Comparison of ENCODE assay signal across 28 mouse cellular contexts in the genomic region with DNA sequence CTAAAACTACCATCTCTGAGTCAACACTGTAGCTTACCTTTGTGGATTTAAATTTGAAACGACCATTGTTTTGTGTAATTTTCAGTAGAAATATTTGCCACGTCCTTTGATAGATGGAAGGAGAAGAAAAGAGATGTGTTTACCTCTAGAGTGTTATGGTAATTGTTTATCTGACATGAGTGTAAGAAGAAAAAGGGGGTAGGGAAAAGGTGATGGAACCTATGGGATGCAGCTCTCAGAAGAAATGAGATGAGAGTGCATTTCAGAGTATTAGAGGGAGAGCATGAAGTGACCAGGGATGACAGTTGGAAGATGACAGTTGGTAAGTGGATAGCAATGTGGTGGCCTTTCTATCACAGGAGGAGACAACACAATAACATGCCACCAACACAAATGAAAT. TPM values are rescaled to one million over a fixed set of nuclear protein-coding genes. Genes with fewer than 3 reads are reported as not detected.
DNase-seq lines count a peak whose midpoint lies in the region; ATAC-seq and TF ChIP-seq lines count a peak whose summit lies in the region.
"Had no signal": no experiment of that assay in that cellular context is flagged by ENCODE, and none has a peak within 500 bp of the region (broad histone marks: within the 10 kb centered on the region; RNA-seq: fewer than 3 reads in every experiment).

Gene Epyc (plus strand): TSS at position 301 of the 400 bp plus-strand sequence.

- no peak within 1 kb of the TSS for H3K4me3 ChIP-seq in embryonic facial prominence, embryonic 14.5 days (ENCODE audit: low read depth, low read length)
- no peak within 1 kb of the TSS for H3K4me3 ChIP-seq in embryonic facial prominence, embryonic 10.5 days
- no peak within 1 kb of the TSS for H3K4me3 ChIP-seq in limb, embryonic 13.5 days
- no peak within 1 kb of the TSS for H3K4me3 ChIP-seq in limb, embryonic 10.5 days
- H3K4me3 ChIP-seq in testis, adult 2 months (ENCODE audit: control insufficient read depth, low read depth, low read length): peak within 1 kb of the TSS; percentile 45; the same call in 1 of the 2 replicates
- H3K4me3 ChIP-seq in limb, embryonic 15.5 days: no peak within 1 kb of the TSS
- H3K4me3 ChIP-seq: embryonic facial prominence, embryonic 13.5 days; erythroblast, embryonic 14.5 days; forebrain, embryonic 10.5 days; forebrain, embryonic 12.5 days had no signal

- no peaks in the 10 kb centered on the region for H3K4me1 ChIP-seq in embryonic facial prominence, embryonic 14.5 days (ENCODE audit: control insufficient read depth, insufficient read depth, low read length)
- no peaks in the 10 kb centered on the region for H3K4me1 ChIP-seq in embryonic facial prominence, embryonic 10.5 days
- H3K4me1 ChIP-seq in limb, embryonic 13.5 days: no peaks in the 10 kb centered on the region
- no peaks in the 10 kb centered on the region for H3K4me1 ChIP-seq in limb, embryonic 10.5 days
- H3K4me1 ChIP-seq in testis, adult 2 months (ENCODE audit: control insufficient read depth, insufficient read depth, low read length): no peaks in the 10 kb centered on the region
- no peaks in the 10 kb centered on the region for H3K4me1 ChIP-seq in limb, embryonic 15.5 days
- H3K4me1 ChIP-seq: embryonic facial prominence, embryonic 13.5 days; forebrain, embryonic 10.5 days; forebrain, embryonic 12.5 days had no signal

- no peak for TF ChIP-seq POLR2A in testis, adult 2 months (IDR thresholded peaks at IDR 0.05; ENCODE audit: control insufficient read depth, low read depth, low read length)

- H3K9me3 ChIP-seq in embryonic facial prominence, embryonic 14.5 days (ENCODE audit: control insufficient read depth, low read length): no peaks in the 10 kb centered on the region
- H3K9me3 ChIP-seq in embryonic facial prominence, embryonic 10.5 days: no peaks in the 10 kb centered on the region
- no peaks in the 10 kb centered on the region for H3K9me3 ChIP-seq in limb, embryonic 13.5 days
- no peaks in the 10 kb centered on the region for H3K9me3 ChIP-seq in limb, embryonic 10.5 days (replicated peaks)
- no peaks in the 10 kb centered on the region for H3K9me3 ChIP-seq in limb, embryonic 15.5 days
- H3K9me3 ChIP-seq: embryonic facial prominence, embryonic 13.5 days; forebrain, embryonic 10.5 days; forebrain, embryonic 12.5 days had no signal

- no peak within 1 kb of the TSS for H3K9ac ChIP-seq in embryonic facial prominence, embryonic 14.5 days (ENCODE audit: low read depth, low read length)
- no peak within 1 kb of the TSS for H3K9ac ChIP-seq in limb, embryonic 13.5 days
- no peak within 1 kb of the TSS for H3K9ac ChIP-seq in limb, embryonic 15.5 days
- H3K9ac ChIP-seq: embryonic facial prominence, embryonic 13.5 days; forebrain, embryonic 12.5 days had no signal

- H3K36me3 ChIP-seq in embryonic facial prominence, embryonic 14.5 days (ENCODE audit: control insufficient read depth, insufficient read depth, low read length): no peaks in the 10 kb centered on the region
- H3K36me3 ChIP-seq in embryonic facial prominence, embryonic 10.5 days (replicated peaks): no peaks in the 10 kb centered on the region
- H3K36me3 ChIP-seq in limb, embryonic 13.5 days: no peaks in the 10 kb centered on the region
- no peaks in the 10 kb centered on the region for H3K36me3 ChIP-seq in limb, embryonic 10.5 days
- H3K36me3 ChIP-seq in testis, adult 2 months (ENCODE audit: control insufficient read depth, insufficient read depth, low read length): no peaks in the 10 kb centered on the region
- H3K36me3 ChIP-seq in limb, embryonic 15.5 days: no peaks in the 10 kb centered on the region
- H3K36me3 ChIP-seq: embryonic facial prominence, embryonic 13.5 days; forebrain, embryonic 10.5 days; forebrain, embryonic 12.5 days; G1E had no signal

- no peak for ATAC-seq in embryonic facial prominence, embryonic 14.5 days (ENCODE audit: low read depth)
- no peak for ATAC-seq in limb, embryonic 13.5 days (ENCODE audit: low FRiP score, low read depth)
- no peak for ATAC-seq in limb, embryonic 15.5 days (ENCODE audit: insufficient number of reproducible peaks, low FRiP score, low TSS enrichment, low read depth)
- ATAC-seq: activated CD4-positive, CD25-positive, alpha-beta regulatory T cell, adult 4 months; CD4-positive, CD25-positive, alpha-beta regulatory T cell, adult 4 months; forebrain, embryonic 14.5 days; forebrain, embryonic 16.5 days; Patski had no signal

- no peak for DNase-seq in embryonic facial prominence, embryonic 14.5 days (ENCODE audit: low spot score)
- DNase-seq in embryonic facial prominence, embryonic 10.5 days (ENCODE audit: low spot score): no peak
- DNase-seq in limb, embryonic 10.5 days (ENCODE audit: low spot score): no peak
- no peak for DNase-seq in testis, postnatal 14 days (ENCODE audit: low spot score)
- DNase-seq in right cerebral cortex, adult 2 months (ENCODE audit: low spot score in 2 of 2): no peak
- DNase-seq: adrenal gland, adult 8-10 months; adrenal gland, postnatal 14 days; adrenal gland, postnatal 36 days; B cell, adult 2 months; cerebellum, adult 11-12 months; cerebellum, adult 2 months; cerebellum, adult 9-10 months; cerebellum, postnatal 10 days; cerebellum, postnatal 25 days had no signal

- no peak for TF ChIP-seq CTCF in testis, adult 2 months (IDR thresholded peaks at IDR 0.05; ENCODE audit: control insufficient read depth, insufficient read depth, insufficient replicate concordance, low read depth, low read length)

- 87% methylated on average over 2 of the region's 2 CpGs for WGBS in embryonic facial prominence, embryonic 14.5 days
- 91% methylated on average over 2 of the region's 2 CpGs for WGBS in embryonic facial prominence, embryonic 10.5 days
- 80% methylated on average over 2 of the region's 2 CpGs for WGBS in limb, embryonic 13.5 days
- 91% methylated on average over 2 of the region's 2 CpGs for WGBS in limb, embryonic 10.5 days
- WGBS in limb, embryonic 15.5 days: 81% methylated on average over 2 of the region's 2 CpGs

- H3K27ac ChIP-seq in embryonic facial prominence, embryonic 14.5 days (replicated peaks; ENCODE audit: low read depth, low read length): no peak within 1 kb of the TSS
- no peak within 1 kb of the TSS for H3K27ac ChIP-seq in embryonic facial prominence, embryonic 10.5 days (replicated peaks)
- no peak within 1 kb of the TSS for H3K27ac ChIP-seq in limb, embryonic 13.5 days
- no peak within 1 kb of the TSS for H3K27ac ChIP-seq in limb, embryonic 10.5 days
- no peak within 1 kb of the TSS for H3K27ac ChIP-seq in testis, adult 2 months (ENCODE audit: control insufficient read depth, insufficient read depth, low read depth, low read length)
- no peak within 1 kb of the TSS for H3K27ac ChIP-seq in limb, embryonic 15.5 days
- H3K27ac ChIP-seq: embryonic facial prominence, embryonic 13.5 days; forebrain, embryonic 10.5 days; forebrain, embryonic 12.5 days had no signal

- H3K27me3 ChIP-seq in embryonic facial prominence, embryonic 14.5 days (replicated peaks; ENCODE audit: control insufficient read depth, insufficient read depth, low read length): no peaks in the 10 kb centered on the region
- H3K27me3 ChIP-seq in embryonic facial prominence, embryonic 10.5 days (replicated peaks; ENCODE audit: low read depth, poor library complexity, severe bottlenecking): no peaks in the 10 kb centered on the region
- no peaks in the 10 kb centered on the region for H3K27me3 ChIP-seq in limb, embryonic 13.5 days
- H3K27me3 ChIP-seq in limb, embryonic 10.5 days (ENCODE audit: low read depth, poor library complexity, severe bottlenecking): no peaks in the 10 kb centered on the region
- H3K27me3 ChIP-seq in testis, adult 2 months (ENCODE audit: control insufficient read depth, insufficient read depth, low read length): no peaks in the 10 kb centered on the region
- H3K27me3 ChIP-seq in limb, embryonic 15.5 days: no peaks in the 10 kb centered on the region
- H3K27me3 ChIP-seq: CH12.LX; embryonic facial prominence, embryonic 13.5 days; forebrain, embryonic 12.5 days had no signal

- no peak within 1 kb of the TSS for H3K4me2 ChIP-seq in embryonic facial prominence, embryonic 14.5 days (ENCODE audit: low read depth, low read length)
- no peak within 1 kb of the TSS for H3K4me2 ChIP-seq in limb, embryonic 13.5 days (replicated peaks)
- H3K4me2 ChIP-seq in limb, embryonic 15.5 days: no peak within 1 kb of the TSS
- H3K4me2 ChIP-seq: embryonic facial prominence, embryonic 13.5 days; forebrain, embryonic 12.5 days had no signal

RNA-seq across cellular contexts. Expression of gene Epyc, which starts in this region (rescaled TPM):
- 27.9 and 39.2 TPM in 2 replicates for polyA plus RNA-seq in embryonic facial prominence, embryonic 14.5 days (2014; fragmentation: Nextera tagmentation; extraction: Ambion mirVana)
- polyA plus RNA-seq in embryonic facial prominence, embryonic 10.5 days (2016; fragmentation: Nextera tagmentation; extraction: Ambion mirVana): 0.19 and 0.30 TPM in 2 replicates
- polyA plus RNA-seq in limb, embryonic 13.5 days (2015; fragmentation: Nextera tagmentation; extraction: Ambion mirVana): 24.8 and 30.1 TPM in 2 replicates
- polyA plus RNA-seq in limb, embryonic 10.5 days (2016; fragmentation: Nextera tagmentation; extraction: Ambion mirVana): 0.34 TPM in 1 of 2 replicates, not detected in the other
- 9.6 and 13.3 TPM in 2 replicates for polyA plus RNA-seq in testis, adult 2 months (2012; rRNA removed)
- polyA plus RNA-seq in limb, embryonic 15.5 days (2015; fragmentation: Nextera tagmentation; extraction: Ambion mirVana): 53.5 and 55.8 TPM in 2 replicates
- polyA plus RNA-seq: activated CD4-positive, CD25-positive, alpha-beta regulatory T cell, adult 4 months; CD4-positive, CD25-positive, alpha-beta regulatory T cell, adult 4 months; erythroblast, embryonic 14.5 days; G1E; Patski had no signal
